14 mouse cellular contexts compared by ENCODE assay signal in the genomic region with DNA sequence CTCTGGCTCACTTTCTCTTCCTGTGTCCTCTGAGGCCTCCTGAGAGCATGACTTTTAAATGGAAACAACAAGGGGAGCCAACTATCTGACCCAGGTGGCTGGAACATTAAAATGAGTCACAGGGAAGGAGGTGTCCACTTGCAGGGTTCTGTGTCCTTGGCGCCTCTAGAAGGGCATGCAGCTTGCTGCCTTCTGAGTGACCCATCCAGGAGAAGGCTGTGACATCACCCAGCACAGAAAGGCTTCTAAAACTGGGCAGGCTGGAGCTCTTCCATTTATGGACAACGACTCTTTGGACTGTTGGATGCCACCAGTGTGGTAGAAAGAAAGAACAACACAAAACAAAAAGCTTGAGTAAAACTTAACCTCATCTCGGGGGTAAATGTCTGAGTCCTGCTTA. TPM values are rescaled to one million over a fixed set of nuclear protein-coding genes. Genes with fewer than 3 reads are reported as not detected.
DNase-seq lines count a peak whose midpoint lies in the region; ATAC-seq lines count a peak whose summit lies in the region.
"Had no signal": no experiment of that assay in that cellular context is flagged by ENCODE, and none has a peak within 500 bp of the region (broad histone marks: within the 10 kb centered on the region; RNA-seq: fewer than 3 reads in every experiment).

No protein-coding gene starts in this region.

- no peaks in the 10 kb centered on the region for H3K4me1 ChIP-seq in midbrain, embryonic 13.5 days (replicated peaks)
- H3K4me1 ChIP-seq: embryonic facial prominence, embryonic 15.5 days; limb, embryonic 12.5 days had no signal

- intact Hi-C loops in heart, postnatal 10 days (cut with DNase I), result no loop called here

- ATAC-seq in midbrain, embryonic 13.5 days, result no peak
- ATAC-seq: hindbrain, embryonic 16.5 days had no signal

- no peak overlapping the region for H3K9ac ChIP-seq in midbrain, embryonic 13.5 days (replicated peaks)
- H3K9ac ChIP-seq: embryonic facial prominence, embryonic 15.5 days; limb, embryonic 12.5 days had no signal

- DNase-seq in kidney, adult 11 months, result peak; percentile 57
- DNase-seq in kidney, postnatal 4 days, result no peak
- peak; percentile 15 for DNase-seq in NIH3T3 (ENCODE audit: low read depth)
- DNase-seq in heart, adult 11 months, result peak; percentile 98
- DNase-seq in heart, postnatal 10 days, result peak; percentile 76 to 82
- no peak for DNase-seq in spleen, adult 12 weeks (ENCODE audit: low spot score)
- DNase-seq in B cell, adult 2 months, result no peak
- DNase-seq: cerebellum, postnatal 36 days; spleen, adult 18-20 months had no signal

- WGBS in midbrain, embryonic 13.5 days, result 81% methylated on average over 3 of the region's 3 CpGs

- H3K9me3 ChIP-seq in midbrain, embryonic 13.5 days, result no peaks in the 10 kb centered on the region
- H3K9me3 ChIP-seq: embryonic facial prominence, embryonic 15.5 days; limb, embryonic 12.5 days had no signal

- no peak overlapping the region for H3K4me2 ChIP-seq in midbrain, embryonic 13.5 days (replicated peaks)
- H3K4me2 ChIP-seq: embryonic facial prominence, embryonic 15.5 days; limb, embryonic 12.5 days had no signal

- no peaks in the 10 kb centered on the region for H3K36me3 ChIP-seq in midbrain, embryonic 13.5 days
- H3K36me3 ChIP-seq: embryonic facial prominence, embryonic 15.5 days; limb, embryonic 12.5 days had no signal

- H3K4me3 ChIP-seq in midbrain, embryonic 13.5 days (replicated peaks), result no peak overlapping the region
- H3K4me3 ChIP-seq: embryonic facial prominence, embryonic 15.5 days; limb, embryonic 12.5 days had no signal

- no peaks in the 10 kb centered on the region for H3K27me3 ChIP-seq in midbrain, embryonic 13.5 days
- H3K27me3 ChIP-seq: embryonic facial prominence, embryonic 15.5 days; limb, embryonic 12.5 days had no signal

- H3K27ac ChIP-seq in midbrain, embryonic 13.5 days, result no peak overlapping the region
- H3K27ac ChIP-seq: embryonic facial prominence, embryonic 15.5 days; limb, embryonic 12.5 days; macrophage had no signal

RNA-seq across cellular contexts. Expression of gene Mtr, which starts 25.9 kb away (rescaled TPM):
- total RNA-seq in heart, postnatal 10 days (2021), result 10 to 100 TPM; 36.7 to 38.6 TPM
- 5.3 and 6.6 TPM in 2 replicates for polyA plus RNA-seq in midbrain, embryonic 13.5 days (2015; fragmentation: Nextera tagmentation; extraction: Ambion mirVana)

RNA-seq across cellular contexts. Expression of gene Actn2, which starts 56.7 kb away (rescaled TPM):
- total RNA-seq in heart, postnatal 10 days (2021), result 1,000 to 10,000 TPM; 2,174 to 2,192 TPM
- polyA plus RNA-seq in midbrain, embryonic 13.5 days (2015; fragmentation: Nextera tagmentation; extraction: Ambion mirVana), result 1.1 and 1.7 TPM in 2 replicates
- polyA plus RNA-seq: macrophage had no signal

Comparison
In these comparisons a context has a peak if more than half of its experiments do, and no peak if none do; other contexts are left out.
1. DNase-seq: peak in kidney, adult 11 months (single experiment), NIH3T3 (single experiment), heart, adult 11 months (single experiment) and heart, postnatal 10 days (2 of 2); none in kidney, postnatal 4 days (0 of 2), spleen, adult 12 weeks (single experiment) and B cell, adult 2 months (0 of 2).